Mouse (Mus musculus) splenic B cell, adult 2 months (primary cell): ENCODE measurements around the gene Ptrh1.

Experiments
- DNase-seq: peaks from one replicate; pipeline ENCODE4 v3.0.0-alpha.2; 2011; ENCODE audit warnings: low read depth, low spot score
- H3K27me3 ChIP-seq: 2 replicates; pipeline ENCODE4 v1.6.1; 2012; ENCODE audit warnings: mild to moderate bottlenecking, low read length, moderate library complexity, mixed read lengths; ENCODE audit not compliant: control insufficient read depth, poor library complexity, insufficient read depth, severe bottlenecking
- H3K36me3 ChIP-seq: 2 replicates; pipeline ENCODE4 v1.6.1; 2012; ENCODE audit warnings: mild to moderate bottlenecking, low read length, moderate library complexity, mixed read lengths; ENCODE audit not compliant: control insufficient read depth, poor library complexity, insufficient read depth, severe bottlenecking

Ptrh1 gene

GRCm38 (mm10) chr2:32798251-32798962 lies 22.8 kb downstream of the Ptrh1 start:
- Histone ChIP-seq H3K27me3 (no peaks in the 10 kb centered on the region), H3K36me3 (no peaks in the 10 kb centered on the region)
- DNase-seq = no peak

DNA sequence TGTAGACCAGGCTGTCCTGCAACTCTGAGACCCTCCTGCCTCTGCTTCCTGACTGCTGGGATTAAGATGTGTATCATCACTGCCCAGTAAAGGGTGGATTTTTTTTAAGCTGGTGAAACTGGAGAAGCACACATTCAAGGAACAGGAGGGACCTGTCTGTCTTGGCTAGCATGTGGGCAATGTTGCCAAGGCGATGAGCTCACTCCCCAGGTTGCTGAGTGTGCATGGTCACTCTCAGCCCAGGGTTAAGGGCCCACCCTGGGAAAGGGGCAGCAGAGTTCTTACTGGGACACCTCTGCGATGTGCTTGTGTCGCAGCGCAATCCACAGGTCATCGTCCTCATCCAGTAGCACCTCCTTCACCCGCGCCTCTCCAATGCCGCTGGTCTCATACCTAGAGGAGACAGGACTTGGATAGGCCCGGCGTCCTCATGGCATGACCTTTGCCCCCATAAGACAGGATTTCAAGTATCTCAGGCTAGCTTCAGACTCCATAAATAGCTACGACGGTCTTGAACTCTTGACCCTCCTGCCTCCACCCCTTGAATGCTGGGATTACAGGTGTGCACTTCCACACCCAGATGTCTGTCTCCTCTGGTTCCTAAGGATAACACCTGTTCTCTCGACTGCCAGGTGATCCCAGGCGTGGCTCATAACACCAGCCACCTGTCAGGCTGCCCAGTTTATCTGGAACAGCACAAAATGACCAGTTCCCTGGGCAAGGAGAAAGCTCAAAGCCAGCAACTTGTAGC lies 33.4 kb downstream of the Ptrh1 start:
- Histone ChIP-seq H3K36me3 (no peaks in the 10 kb centered on the region), H3K27me3 (no peaks in the 10 kb centered on the region)
- no peak for DNase-seq

DNA sequence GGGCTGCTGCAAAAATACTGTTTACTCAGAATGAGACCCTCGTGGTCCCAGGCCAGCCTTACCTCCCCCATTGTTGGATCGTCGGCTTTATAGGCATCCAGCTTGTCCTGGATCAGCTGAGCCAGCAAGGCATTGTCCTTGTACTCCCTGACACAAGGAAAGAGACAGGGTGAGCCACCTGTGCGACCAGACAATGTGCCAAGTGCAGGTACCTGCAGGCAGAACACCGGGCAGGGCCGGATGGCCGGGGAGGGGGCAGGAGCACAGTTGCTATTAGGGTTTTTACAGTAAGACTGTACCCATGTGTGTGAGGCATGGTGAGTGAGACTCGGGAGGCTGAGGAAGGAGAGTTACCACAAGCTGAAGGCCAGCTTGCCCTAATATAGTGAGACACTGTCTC lies 36.4 kb downstream of the Ptrh1 start:
- no peaks in the 10 kb centered on the region for H3K36me3 ChIP-seq
- no peaks in the 10 kb centered on the region for H3K27me3 ChIP-seq
- no peak for DNase-seq

DNA sequence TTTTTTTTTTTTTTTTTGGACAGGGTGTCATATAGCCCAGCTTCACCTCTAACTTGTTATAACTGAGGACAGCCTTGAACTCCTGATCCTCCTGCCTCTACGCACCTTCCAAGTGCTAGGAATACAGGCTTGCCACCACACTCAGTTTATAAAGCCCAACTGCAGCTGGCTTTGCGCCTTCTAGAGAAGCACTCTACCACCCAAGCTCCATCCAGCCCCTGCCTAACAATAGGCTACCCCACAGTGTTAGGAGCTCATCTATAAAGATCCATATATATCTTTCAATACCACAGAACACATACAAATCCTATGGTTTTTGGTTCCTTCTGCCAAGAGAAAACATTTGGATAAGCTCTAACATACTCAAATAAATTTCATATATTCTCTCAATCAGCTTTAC lies 40.9 kb downstream of the Ptrh1 start:
- H3K27me3 ChIP-seq = no peaks in the 10 kb centered on the region
- H3K36me3 ChIP-seq = no peaks in the 10 kb centered on the region
- DNase-seq = no peak

DNA sequence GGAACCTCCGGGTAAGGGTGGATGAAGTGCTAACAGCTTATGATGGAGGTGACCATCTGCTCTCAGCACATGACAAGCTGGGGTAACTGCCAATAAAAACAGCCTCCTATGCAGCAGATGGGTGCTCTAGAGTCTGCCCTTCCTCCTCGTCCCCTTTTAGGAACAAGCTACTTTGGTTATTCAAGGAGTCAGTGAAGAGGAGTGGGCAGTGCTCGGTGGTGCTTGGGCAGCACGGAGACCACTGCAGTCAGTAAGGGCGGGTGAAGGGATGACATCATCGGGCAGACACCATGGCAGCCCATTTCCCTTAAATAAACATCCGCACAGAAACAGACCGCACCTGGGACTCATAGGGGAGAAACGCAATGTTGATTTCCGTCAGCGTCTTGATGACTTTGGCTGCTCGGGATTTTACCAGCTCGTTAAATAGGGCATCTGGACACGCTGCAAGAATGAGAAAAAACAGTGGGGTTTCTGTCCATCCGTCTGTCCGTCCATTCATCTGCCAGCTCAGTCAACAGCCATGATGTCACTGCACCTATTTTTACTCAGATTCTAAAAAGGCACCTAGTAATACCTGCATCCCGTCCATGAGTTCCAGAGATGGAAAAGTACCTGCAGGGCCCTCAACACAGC lies 41.5 kb downstream of the Ptrh1 start:
- no peaks in the 10 kb centered on the region for H3K27me3 ChIP-seq

GRCm38 (mm10) chr2:32817589-32817988 lies 42.0 kb downstream of the Ptrh1 start:
- Histone ChIP-seq H3K36me3 (no peaks in the 10 kb centered on the region), H3K27me3 (no peaks in the 10 kb centered on the region)
- DNase-seq = no peak

More for the DNA sequence above, 41.5 kb downstream of the Ptrh1 start:
- no peaks in the 10 kb centered on the region for H3K36me3 ChIP-seq
- no peak for DNase-seq

- Histone ChIP-seq H3K36me3 (no peaks in the 10 kb centered on the region), H3K27me3 (no peaks in the 10 kb centered on the region)
- no peak for DNase-seq
These were observed 42.6 kb downstream of the Ptrh1 start for GRCm38 (mm10) chr2:32818208-32818607.

- Histone ChIP-seq H3K36me3 (no peaks in the 10 kb centered on the region), H3K27me3 (no peaks in the 10 kb centered on the region)
- peak; percentile 79 for DNase-seq
These were observed 45.6 kb downstream of the Ptrh1 start for GRCm38 (mm10) chr2:32821041-32821802.

DNA sequence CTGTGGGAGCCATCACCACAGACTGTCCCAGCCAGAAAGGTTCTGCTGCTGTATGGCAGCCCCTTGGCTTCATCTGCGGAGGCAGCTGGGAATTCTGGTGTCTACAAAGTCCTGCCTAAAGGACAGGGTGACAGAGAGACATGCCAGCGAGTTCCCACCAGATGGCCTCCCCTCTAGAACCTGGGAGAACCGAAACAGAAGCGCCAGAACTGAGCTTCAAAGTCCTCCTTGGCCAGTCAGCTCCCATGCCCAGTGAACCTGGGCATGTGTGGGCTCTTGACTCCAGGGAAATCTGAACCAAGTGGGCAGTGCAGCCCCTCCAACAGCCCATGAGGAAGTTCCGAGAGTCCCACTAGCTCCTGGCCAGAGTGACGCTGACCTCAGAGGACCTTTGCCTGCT lies 47.1 kb downstream of the Ptrh1 start:
- no peak for DNase-seq
- Histone ChIP-seq H3K27me3 (no peaks in the 10 kb centered on the region), H3K36me3 (no peaks in the 10 kb centered on the region)

DNA sequence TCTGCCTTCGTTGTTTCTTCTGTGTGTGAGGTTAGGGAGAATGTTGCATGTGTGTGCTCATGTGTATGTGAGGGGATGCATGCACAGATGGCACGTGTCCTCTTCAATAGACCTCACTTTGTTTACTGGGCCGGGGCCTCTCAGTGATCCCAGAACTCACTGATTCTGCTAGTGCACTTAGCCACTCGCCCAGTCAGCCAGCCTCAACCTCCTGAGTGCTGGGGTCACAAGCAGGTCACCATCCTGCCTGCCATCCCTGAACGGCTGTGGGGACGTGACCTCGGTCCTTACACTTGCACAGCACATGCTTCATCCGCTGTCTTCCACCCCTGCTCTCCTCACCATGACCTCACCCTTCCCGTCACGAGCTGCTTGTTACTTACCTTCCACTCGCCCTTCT lies 47.6 kb downstream of the Ptrh1 start:
- Histone ChIP-seq H3K36me3 (no peaks in the 10 kb centered on the region), H3K27me3 (no peaks in the 10 kb centered on the region)
- DNase-seq = peak; percentile 48

DNA sequence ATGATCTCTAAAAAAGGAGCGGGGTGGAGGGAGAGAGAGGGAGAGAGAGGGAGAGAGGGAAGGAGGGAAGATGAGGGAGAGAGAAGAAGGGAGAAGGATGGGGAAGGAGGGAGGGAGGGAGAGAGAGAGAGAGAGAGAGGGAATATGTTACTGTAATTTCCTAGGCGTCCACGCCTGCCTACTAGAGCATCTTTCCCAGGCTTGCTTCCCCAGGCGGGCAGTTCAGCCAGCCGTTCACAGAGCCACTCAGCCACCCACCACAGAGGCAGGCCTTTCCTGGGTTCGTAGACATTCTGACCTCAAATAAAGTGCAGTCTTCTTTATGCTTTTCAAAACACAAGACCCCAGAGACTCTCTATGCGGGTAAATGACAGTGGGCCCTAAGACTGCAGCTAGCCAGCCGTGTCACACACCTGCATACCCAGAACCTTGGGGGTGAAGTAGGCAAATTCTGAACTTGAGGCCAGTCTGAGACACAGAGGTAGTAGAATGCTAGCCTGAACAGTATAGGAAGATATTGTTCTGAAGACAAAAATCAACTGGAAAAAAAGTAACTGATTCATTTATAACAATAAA lies 48.1 kb downstream of the Ptrh1 start:
- no peaks in the 10 kb centered on the region for H3K36me3 ChIP-seq
- DNase-seq = peak; percentile 52
- H3K27me3 ChIP-seq = no peaks in the 10 kb centered on the region

GRCm38 (mm10) chr2:32824181-32824580 lies 48.6 kb downstream of the Ptrh1 start:
- Histone ChIP-seq H3K36me3 (no peaks in the 10 kb centered on the region), H3K27me3 (no peaks in the 10 kb centered on the region)
- no peak for DNase-seq

- H3K27me3 ChIP-seq = no peaks in the 10 kb centered on the region
- no peak for DNase-seq
- no peaks in the 10 kb centered on the region for H3K36me3 ChIP-seq
These were observed 49.2 kb downstream of the Ptrh1 start for GRCm38 (mm10) chr2:32824778-32825177.

DNA sequence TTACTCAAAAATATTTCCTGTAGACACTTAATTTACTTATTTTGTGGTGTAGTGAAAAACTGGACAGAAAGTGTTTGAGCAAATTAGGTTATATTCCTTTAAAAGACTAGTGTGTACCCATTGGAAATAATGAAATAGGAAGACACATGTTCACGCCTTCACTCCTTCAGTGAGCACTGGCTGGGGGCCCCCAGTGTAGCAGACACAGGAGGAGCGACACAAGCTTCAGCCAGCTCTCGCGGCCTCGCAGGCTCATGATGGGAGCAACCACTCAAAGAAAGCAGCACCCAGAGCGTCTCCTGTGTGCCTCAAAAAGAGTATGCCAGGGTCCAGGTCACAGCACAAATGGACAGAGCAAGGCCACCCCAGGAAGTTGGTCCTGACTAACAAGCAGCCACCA lies 50.2 kb downstream of the Ptrh1 start:
- H3K27me3 ChIP-seq = no peaks in the 10 kb centered on the region
- DNase-seq = no peak
- no peaks in the 10 kb centered on the region for H3K36me3 ChIP-seq
